8 mouse cellular contexts compared by ENCODE assay signal in genomic region chr7:128746151-128746550, GRCm38 (mm10). TPM values are rescaled to one million over a fixed set of nuclear protein-coding genes. Genes with fewer than 3 reads are reported as not detected.
DNase-seq lines count a peak whose midpoint lies in the region; ATAC-seq lines count a peak whose summit lies in the region.

No protein-coding gene starts in this region.

- H3K4me3 ChIP-seq in neural tube, embryonic 11.5 days (ENCODE audit: low read depth, low read length) = peak overlapping the region; percentile 64; the same call in 1 of the 2 replicates
- H3K4me3 ChIP-seq in liver, embryonic 11.5 days (ENCODE audit: low read depth, low read length) = peak overlapping the region; percentile 90

- peak overlapping the region; percentile 81 for H3K4me2 ChIP-seq in neural tube, embryonic 11.5 days (ENCODE audit: low read depth)
- H3K4me2 ChIP-seq in liver, embryonic 11.5 days = peak overlapping the region; percentile 80

- peaks cover 7% of the 10 kb centered on the region for H3K4me1 ChIP-seq in neural tube, embryonic 11.5 days (ENCODE audit: control insufficient read depth, insufficient read depth, low read length)
- H3K4me1 ChIP-seq in liver, embryonic 11.5 days (replicated peaks; ENCODE audit: control insufficient read depth, insufficient read depth, low read length) = peaks cover 39% of the 10 kb centered on the region

- no peak overlapping the region; the same call in 1 of the 2 replicates for H3K9ac ChIP-seq in neural tube, embryonic 11.5 days (ENCODE audit: low read length)
- peak overlapping the region; percentile 94 for H3K9ac ChIP-seq in liver, embryonic 11.5 days (ENCODE audit: low read depth, low read length)

- H3K27me3 ChIP-seq in neural tube, embryonic 11.5 days (ENCODE audit: control insufficient read depth, insufficient read depth, low read length) = no peaks in the 10 kb centered on the region
- H3K27me3 ChIP-seq in liver, embryonic 11.5 days (replicated peaks; ENCODE audit: control insufficient read depth, insufficient read depth, low read length) = no peaks in the 10 kb centered on the region

- WGBS in neural tube, embryonic 11.5 days = 95% methylated on average over 10 of the region's 10 CpGs
- WGBS in liver, embryonic 11.5 days = 83% methylated on average over 10 of the region's 10 CpGs

- no peak overlapping the region for H3K27ac ChIP-seq in neural tube, embryonic 11.5 days (ENCODE audit: low read depth, low read length)
- H3K27ac ChIP-seq in liver, embryonic 11.5 days (ENCODE audit: low read depth, low read length) = no peak overlapping the region

- H3K36me3 ChIP-seq in neural tube, embryonic 11.5 days (ENCODE audit: control insufficient read depth, insufficient read depth, low read length) = peaks cover 5% of the 10 kb centered on the region
- H3K36me3 ChIP-seq in liver, embryonic 11.5 days (ENCODE audit: control insufficient read depth, insufficient read depth, low read length) = peaks cover 9% of the 10 kb centered on the region

- H3K9me3 ChIP-seq in neural tube, embryonic 11.5 days (ENCODE audit: control insufficient read depth, low read length) = no peaks in the 10 kb centered on the region
- no peaks in the 10 kb centered on the region for H3K9me3 ChIP-seq in liver, embryonic 11.5 days (ENCODE audit: control insufficient read depth, low read length)

- DNase-seq in cerebellum, adult 9-10 months = peak; percentile 46
- DNase-seq in cerebellum, adult 11 months = no peak
- no peak for DNase-seq in neural tube, embryonic 11.5 days (ENCODE audit: low spot score)
- DNase-seq in neural tube, embryonic 10.5 days (ENCODE audit: extremely low spot score, low spot score) = no peak
- DNase-seq in liver, embryonic 11.5 days (ENCODE audit: low spot score) = no peak
- no peak for DNase-seq in retina, embryonic 14.5 days (ENCODE audit: low spot score)
- DNase-seq in thymus, postnatal 36 days = no peak

- no peak for ATAC-seq in neural tube, embryonic 11.5 days (ENCODE audit: insufficient read depth, low FRiP score, low TSS enrichment)
- ATAC-seq in liver, embryonic 11.5 days (replicated peaks; ENCODE audit: low FRiP score) = no peak
- ATAC-seq in granulocyte monocyte progenitor cell, adult 5-6 weeks (replicated peaks; ENCODE audit: poor library complexity, severe bottlenecking) = no peak

RNA-seq across cellular contexts. Expression of gene Sec23ip, which starts 1.4 kb away (rescaled TPM):
- 45.5 and 47.8 TPM in 2 replicates for polyA plus RNA-seq in neural tube, embryonic 11.5 days (2014; fragmentation: Nextera tagmentation; extraction: Ambion mirVana)
- 40.8 and 43.7 TPM in 2 replicates for polyA plus RNA-seq in liver, embryonic 11.5 days (2014; fragmentation: Nextera tagmentation; extraction: Ambion mirVana)
- 29.6 and 32.0 TPM in 2 replicates for total RNA-seq in granulocyte monocyte progenitor cell, adult 5-6 weeks (2014; fragmentation: Nextera tagmentation)
- 42.6 and 46.0 TPM in 2 replicates for total RNA-seq in granulocyte monocyte progenitor cell, adult 5-6 weeks (2017)

RNA-seq across cellular contexts. Expression of gene Mcmbp, which starts 5.9 kb away (rescaled TPM):
- polyA plus RNA-seq in neural tube, embryonic 11.5 days (2014; fragmentation: Nextera tagmentation; extraction: Ambion mirVana) = 70.9 and 73.0 TPM in 2 replicates
- polyA plus RNA-seq in liver, embryonic 11.5 days (2014; fragmentation: Nextera tagmentation; extraction: Ambion mirVana) = 54.7 and 59.4 TPM in 2 replicates
- 87.6 and 96.3 TPM in 2 replicates for total RNA-seq in granulocyte monocyte progenitor cell, adult 5-6 weeks (2014; fragmentation: Nextera tagmentation)
- 64.0 and 73.3 TPM in 2 replicates for total RNA-seq in granulocyte monocyte progenitor cell, adult 5-6 weeks (2017)
